Mouse (Mus musculus) midbrain, embryonic 15.5 days (tissue): ENCODE data around the gene Ern1. TPM values are rescaled to one million over a fixed set of nuclear protein-coding genes. Genes with fewer than 3 reads are reported as not detected.

Experiments
- polyA plus RNA-seq: library from polyadenylated mRNA; unstranded; fragments of >200 nt; fragmentation: Nextera tagmentation; extraction: Ambion mirVana; gene quantifications from 2 replicates; pipeline ENCODE4 v1.2.1, GENCODE M21; 2015

The Ern1 gene
- polyA plus RNA-seq, 1 experiment from 2014 or later: 7.6 TPM

Other genes with a start within 250 kb of the Ern1 start
- gene Ftsj3, start 231.8 kb downstream of the Ern1 start, polyA plus RNA-seq: 33.0 and 34.1 TPM in 2 replicates
- 297 and 300 TPM in 2 replicates for gene Psmc5, start 231.7 kb downstream of the Ern1 start, polyA plus RNA-seq
- 10.9 and 11.5 TPM in 2 replicates for gene Smarcd2, start 214.9 kb downstream of the Ern1 start, polyA plus RNA-seq
- 0.12 and 0.20 TPM in 2 replicates for gene Tcam1, start 211.2 kb downstream of the Ern1 start, polyA plus RNA-seq
- not detected in 2 replicates for gene Gh, start 186.0 kb downstream of the Ern1 start, polyA plus RNA-seq
- 1.1 and 1.4 TPM in 2 replicates for gene Cd79b, start 173.1 kb downstream of the Ern1 start, polyA plus RNA-seq
- not detected in 2 replicates for gene Scn4a, start 134.6 kb downstream of the Ern1 start, polyA plus RNA-seq
- gene Prr29, start 122.4 kb downstream of the Ern1 start, polyA plus RNA-seq: not detected in 2 replicates
- gene Icam2, start 99.8 kb downstream of the Ern1 start, polyA plus RNA-seq: 18.2 and 19.1 TPM in 2 replicates
- 31.3 and 32.1 TPM in 2 replicates for gene Tex2, start 125.6 kb upstream of the Ern1 start, polyA plus RNA-seq